Mouse (Mus musculus): ENCODE data around the gene Mad1l1. TPM values are rescaled to one million over a fixed set of nuclear protein-coding genes. Genes with fewer than 3 reads are reported as not detected.

The Mad1l1 gene
- polyA plus RNA-seq, 1 experiment from 2014 or later: 57.9 TPM

DNA sequence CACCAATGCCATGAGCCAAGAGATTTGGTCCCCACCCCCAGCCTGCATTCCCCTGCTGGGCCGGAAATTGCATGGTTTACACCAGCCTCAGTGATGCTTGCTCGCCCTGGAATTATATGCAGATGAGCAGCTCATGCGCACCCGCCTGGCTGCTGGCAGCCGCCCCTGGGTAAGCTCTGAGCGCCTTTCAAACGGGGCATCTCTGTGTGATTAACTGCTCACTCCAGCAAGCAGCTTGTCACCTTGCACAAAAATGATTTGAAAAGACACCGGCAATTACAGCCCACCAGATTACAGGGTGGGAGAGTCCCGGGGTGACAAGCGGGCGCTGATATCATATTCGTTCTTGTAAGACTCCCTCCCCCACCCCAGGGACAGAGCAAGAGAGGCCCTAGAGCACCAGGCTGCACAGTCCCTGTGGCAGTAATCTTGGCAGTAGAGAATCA, 247.7 kb downstream of the Mad1l1 start:
- Histone ChIP-seq H3K4me1 (peaks cover 14% of the 10 kb centered on the region), H3K4me3 (no peak overlapping the region), H3K27me3 (ENCODE audit: low read depth, poor library complexity, severe bottlenecking) (no peaks in the 10 kb centered on the region), H3K27ac (replicated peaks) (peak overlapping the region; percentile 4; the same call in 1 of the 2 replicates), H3K9me3 (replicated peaks) (no peaks in the 10 kb centered on the region), H3K36me3 (peaks cover 11% of the 10 kb centered on the region; the same call in 1 of the 2 replicates)
- WGBS: 51% methylated on average over 12 of the region's 12 CpGs
- no peak for DNase-seq (ENCODE audit: low spot score)

DNA sequence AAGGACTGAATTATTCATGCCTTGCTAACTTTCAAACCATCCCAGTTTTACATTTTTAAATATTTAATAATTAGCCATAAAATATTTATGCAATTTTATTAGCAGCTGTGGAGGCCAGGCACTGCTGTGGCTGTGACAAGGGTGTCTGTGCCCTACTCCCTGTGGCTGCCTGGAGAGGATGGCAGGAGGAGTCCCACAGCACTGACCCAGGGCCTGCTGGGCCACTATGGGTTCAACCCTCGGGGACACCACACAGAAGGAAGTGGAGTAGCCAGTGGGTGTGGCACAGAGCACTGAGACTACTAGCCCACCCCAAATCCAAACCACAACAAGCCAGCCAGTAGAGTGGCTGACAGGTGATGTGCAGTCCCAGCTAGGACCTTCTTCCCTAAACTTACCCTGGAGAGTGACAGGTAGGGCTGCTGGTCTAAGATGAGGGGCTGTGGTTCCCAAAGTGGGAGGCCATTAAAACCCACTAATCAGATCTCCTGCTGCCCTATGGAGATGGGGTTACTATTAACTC, 248.1 kb downstream of the Mad1l1 start:
- no peaks in the 10 kb centered on the region for H3K9me3 ChIP-seq (replicated peaks)
- 0 out of 2 replicates have a peak overlapping the region, but pooled peaks have one; percentile 4 for H3K27ac ChIP-seq (replicated peaks)
- H3K4me3 ChIP-seq: no peak overlapping the region
- no peaks in the 10 kb centered on the region for H3K27me3 ChIP-seq (ENCODE audit: low read depth, poor library complexity, severe bottlenecking)
- peaks cover 9% of the 10 kb centered on the region; the same call in 1 of the 2 replicates for H3K36me3 ChIP-seq
- DNase-seq (ENCODE audit: low spot score): no peak
- WGBS: 46% methylated on average over 1 of the region's 1 CpGs
- peaks cover 14% of the 10 kb centered on the region for H3K4me1 ChIP-seq

DNA sequence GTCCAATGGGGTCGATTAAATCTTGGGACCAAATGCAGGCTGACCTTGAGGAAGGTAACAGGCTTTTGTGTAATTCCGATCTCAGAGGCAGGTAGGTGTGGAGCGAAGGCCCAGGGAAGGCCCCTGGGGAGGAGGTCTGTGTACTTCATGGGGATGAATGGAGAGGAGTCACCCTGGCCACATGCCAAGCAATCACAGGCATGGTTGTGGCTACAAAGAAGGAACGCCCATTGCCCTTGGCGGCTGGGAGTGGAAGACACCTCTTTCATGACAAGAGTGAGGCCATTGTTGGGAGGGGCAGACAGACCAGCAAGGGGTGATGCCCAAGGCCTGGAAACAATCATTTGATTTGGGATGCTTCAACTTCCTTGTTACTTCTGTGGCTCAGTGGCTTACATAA, 252.8 kb downstream of the Mad1l1 start:
- H3K4me1 ChIP-seq: peaks cover 3% of the 10 kb centered on the region; the same call in 1 of the 2 replicates
- WGBS: 91% methylated on average over 5 of the region's 5 CpGs
- H3K27ac ChIP-seq (replicated peaks): no peak overlapping the region
- peaks cover 23% of the 10 kb centered on the region for H3K36me3 ChIP-seq
- no peaks in the 10 kb centered on the region for H3K9me3 ChIP-seq (replicated peaks)
- H3K4me3 ChIP-seq: no peak overlapping the region
- no peaks in the 10 kb centered on the region for H3K27me3 ChIP-seq (ENCODE audit: low read depth, poor library complexity, severe bottlenecking)
- DNase-seq (ENCODE audit: low spot score): no peak

DNA sequence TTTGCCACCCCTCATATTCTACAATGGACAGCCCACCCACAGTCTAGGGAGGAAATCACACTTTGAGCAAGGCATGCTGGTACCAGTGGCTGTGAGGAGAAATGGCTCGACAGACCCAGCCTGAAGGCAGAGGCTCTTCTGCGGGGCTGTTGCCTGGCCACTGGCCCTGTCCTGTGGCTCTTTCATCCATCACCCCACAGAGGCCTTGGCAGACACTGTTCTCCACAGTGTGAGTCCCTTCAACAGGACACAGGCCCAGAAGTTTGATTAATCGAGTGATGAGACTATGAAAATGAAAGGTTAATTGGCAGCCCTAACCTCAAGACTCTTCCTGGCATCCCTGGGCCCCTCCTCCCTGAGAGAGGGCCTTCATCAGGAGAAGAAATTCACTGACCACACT, 253.3 kb downstream of the Mad1l1 start:
- H3K36me3 ChIP-seq: peaks cover 27% of the 10 kb centered on the region
- H3K4me1 ChIP-seq: no peaks in the 10 kb centered on the region
- H3K4me3 ChIP-seq: no peak overlapping the region
- H3K27ac ChIP-seq (replicated peaks): no peak overlapping the region
- 86% methylated on average over 3 of the region's 3 CpGs for WGBS
- H3K9me3 ChIP-seq (replicated peaks): no peaks in the 10 kb centered on the region
- H3K27me3 ChIP-seq (ENCODE audit: low read depth, poor library complexity, severe bottlenecking): no peaks in the 10 kb centered on the region
- DNase-seq (ENCODE audit: low spot score): no peak

DNA sequence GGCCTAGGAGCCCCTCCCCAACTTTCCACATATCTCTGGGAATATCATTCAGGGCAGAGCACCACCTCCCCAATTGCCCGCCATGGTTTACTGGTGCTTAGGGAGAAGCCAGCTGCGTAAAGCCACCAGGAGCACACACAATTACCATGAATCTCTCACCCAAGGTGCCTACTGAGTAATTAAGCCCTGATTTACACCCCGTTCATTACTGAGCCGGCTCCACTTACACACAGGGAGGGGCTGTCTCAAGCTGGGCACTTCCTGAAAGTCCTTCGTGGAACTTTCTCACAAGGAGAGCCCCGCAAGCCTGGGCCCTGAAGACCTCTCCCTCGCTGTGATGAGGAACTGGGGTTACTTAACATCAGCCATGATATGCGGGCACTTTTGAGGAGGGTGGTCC, 254.6 kb downstream of the Mad1l1 start:
- DNase-seq (ENCODE audit: low spot score): no peak
- 81% methylated on average over 8 of the region's 8 CpGs for WGBS

DNA sequence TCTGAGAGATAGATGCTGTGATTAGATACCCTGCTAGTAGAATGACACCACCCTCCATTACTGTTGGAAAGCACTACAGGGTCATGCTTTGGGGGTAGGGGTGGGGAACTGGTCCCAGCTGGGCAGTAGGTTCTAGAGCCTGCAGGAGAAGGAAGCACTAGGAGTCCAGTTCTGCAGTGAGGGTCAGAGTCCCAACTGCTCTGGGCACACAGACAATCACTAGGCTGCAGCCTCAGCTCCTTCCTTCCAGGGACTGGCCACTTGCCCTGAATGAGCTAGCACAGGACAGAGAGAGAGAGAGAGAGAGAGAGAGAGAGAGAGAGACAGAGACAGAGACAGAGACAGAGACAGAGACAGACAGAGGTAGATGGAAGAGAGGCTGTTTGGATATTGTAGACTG, 255.1 kb downstream of the Mad1l1 start:
- no peaks in the 10 kb centered on the region for H3K4me1 ChIP-seq
- H3K27me3 ChIP-seq (ENCODE audit: low read depth, poor library complexity, severe bottlenecking): no peaks in the 10 kb centered on the region
- no peaks in the 10 kb centered on the region for H3K9me3 ChIP-seq (replicated peaks)
- no peak for DNase-seq (ENCODE audit: low spot score)
- H3K4me3 ChIP-seq: no peak overlapping the region
- H3K36me3 ChIP-seq: peaks cover 27% of the 10 kb centered on the region
- H3K27ac ChIP-seq (replicated peaks): no peak overlapping the region

More for the DNA sequence above, 254.6 kb downstream of the Mad1l1 start:
- no peaks in the 10 kb centered on the region for H3K4me1 ChIP-seq
- no peak overlapping the region for H3K27ac ChIP-seq (replicated peaks)
- H3K27me3 ChIP-seq (ENCODE audit: low read depth, poor library complexity, severe bottlenecking): no peaks in the 10 kb centered on the region
- H3K9me3 ChIP-seq (replicated peaks): no peaks in the 10 kb centered on the region
- H3K4me3 ChIP-seq: no peak overlapping the region
- peaks cover 27% of the 10 kb centered on the region for H3K36me3 ChIP-seq

DNA sequence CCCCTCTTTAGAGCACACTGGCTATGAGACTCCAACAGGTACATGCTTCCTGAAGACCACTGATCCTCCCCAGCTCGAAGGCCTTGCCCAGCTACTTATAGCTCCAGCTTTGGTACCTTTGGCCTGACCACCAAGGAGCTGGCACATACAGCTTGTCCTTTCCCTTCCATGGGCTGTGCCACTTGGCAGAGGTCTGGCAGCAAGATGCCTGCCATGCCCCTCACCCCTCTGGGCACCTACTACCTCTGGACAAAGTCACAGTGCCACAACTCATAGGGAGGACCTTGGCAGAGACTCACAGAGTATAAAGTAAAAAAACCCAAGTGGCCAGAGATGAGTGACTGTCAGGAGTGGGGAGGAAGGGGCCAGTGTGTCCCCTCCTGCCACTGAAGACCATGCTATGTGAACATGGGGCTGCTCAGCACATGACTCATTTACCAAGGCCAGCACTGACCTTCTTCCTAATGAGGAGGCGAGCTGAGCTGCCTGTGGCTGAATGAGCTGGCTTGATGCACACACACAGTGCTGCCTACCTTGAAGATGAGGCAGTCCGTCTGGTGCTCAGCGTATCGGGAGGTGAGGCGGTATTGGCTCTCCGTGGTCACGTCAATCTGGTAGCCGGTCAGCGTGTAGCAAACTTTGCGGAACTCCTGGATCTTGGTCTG, 255.9 kb downstream of the Mad1l1 start:
- DNase-seq (ENCODE audit: low spot score): no peak
- Histone ChIP-seq H3K27ac (replicated peaks) (no peak overlapping the region), H3K4me3 (no peak overlapping the region), H3K36me3 (peaks cover 27% of the 10 kb centered on the region), H3K4me1 (no peaks in the 10 kb centered on the region), H3K9me3 (replicated peaks) (no peaks in the 10 kb centered on the region), H3K27me3 (ENCODE audit: low read depth, poor library complexity, severe bottlenecking) (no peaks in the 10 kb centered on the region)
- 96% methylated on average over 11 of the region's 11 CpGs for WGBS

DNA sequence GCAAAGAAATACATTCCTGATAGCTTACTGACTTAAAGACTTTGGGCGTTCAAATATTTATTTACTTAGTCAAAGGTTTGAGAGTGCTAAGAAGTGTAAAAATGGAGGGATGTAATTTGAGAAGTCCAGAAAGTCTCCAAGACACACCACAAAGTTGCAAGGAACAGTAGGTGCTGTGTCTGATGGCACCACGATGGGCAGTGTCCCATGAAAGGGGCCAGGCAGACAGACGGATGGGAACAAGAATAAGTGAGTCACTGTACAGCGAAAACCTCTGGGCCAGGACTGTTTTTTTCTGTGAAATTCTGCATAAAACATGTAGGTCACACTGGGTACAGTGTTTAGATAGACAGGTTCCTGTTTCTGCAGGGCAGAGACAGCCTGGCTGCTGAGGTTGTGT, 256.8 kb downstream of the Mad1l1 start:
- 84% methylated on average over 4 of the region's 4 CpGs for WGBS

DNA sequence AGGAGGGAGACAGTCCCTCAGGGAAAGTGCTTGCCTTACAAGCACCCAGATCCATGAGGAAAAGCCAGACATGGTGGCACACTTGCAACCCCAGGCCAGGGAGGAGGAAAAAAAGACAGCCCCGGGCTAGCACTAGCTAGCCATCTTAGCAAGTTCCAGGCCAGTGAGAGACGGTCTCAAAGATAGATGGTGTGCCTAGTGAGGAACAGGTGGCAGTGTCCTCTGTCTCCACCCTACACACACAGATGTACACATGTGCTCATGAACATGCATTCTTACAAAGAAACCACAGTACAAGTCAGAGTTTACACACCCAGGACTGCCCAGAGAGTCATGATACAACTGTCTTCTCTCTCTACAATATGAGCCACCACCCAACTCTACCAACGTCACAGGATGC, 258.5 kb downstream of the Mad1l1 start:
- Histone ChIP-seq H3K4me1 (no peaks in the 10 kb centered on the region), H3K27me3 (ENCODE audit: low read depth, poor library complexity, severe bottlenecking) (no peaks in the 10 kb centered on the region), H3K27ac (replicated peaks) (no peak overlapping the region), H3K4me3 (no peak overlapping the region), H3K36me3 (peaks cover 27% of the 10 kb centered on the region), H3K9me3 (replicated peaks) (no peaks in the 10 kb centered on the region)
- no peak for DNase-seq (ENCODE audit: low spot score)
- WGBS: 88% methylated on average over 3 of the region's 3 CpGs

More for the DNA sequence above, 256.8 kb downstream of the Mad1l1 start:
- Histone ChIP-seq H3K27me3 (ENCODE audit: low read depth, poor library complexity, severe bottlenecking) (no peaks in the 10 kb centered on the region), H3K9me3 (replicated peaks) (no peaks in the 10 kb centered on the region), H3K4me3 (no peak overlapping the region), H3K27ac (replicated peaks) (no peak overlapping the region), H3K36me3 (peaks cover 27% of the 10 kb centered on the region), H3K4me1 (no peaks in the 10 kb centered on the region)
- no peak for DNase-seq (ENCODE audit: low spot score)

DNA sequence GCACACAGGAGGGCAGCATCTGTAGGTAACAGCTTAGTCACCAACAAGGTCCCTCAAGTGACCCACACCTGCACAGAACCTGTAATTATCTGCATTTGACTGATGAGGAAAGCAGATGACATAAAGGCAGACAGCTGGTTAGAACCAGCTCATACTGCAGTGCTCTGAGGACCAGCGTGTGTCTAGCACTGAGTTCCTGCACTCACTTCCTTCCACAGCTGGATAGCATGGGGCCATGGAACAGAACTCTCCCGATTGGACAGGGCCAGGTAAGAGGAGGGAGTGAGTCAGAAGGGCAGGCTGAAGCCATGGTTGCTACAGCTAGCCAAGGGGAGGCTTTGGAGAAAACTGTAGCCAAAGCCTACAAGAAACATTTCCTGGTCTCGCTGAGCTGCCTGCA, 259.0 kb downstream of the Mad1l1 start:
- Histone ChIP-seq H3K9me3 (replicated peaks) (no peaks in the 10 kb centered on the region), H3K27ac (replicated peaks) (no peak overlapping the region), H3K27me3 (ENCODE audit: low read depth, poor library complexity, severe bottlenecking) (no peaks in the 10 kb centered on the region), H3K36me3 (peaks cover 27% of the 10 kb centered on the region), H3K4me1 (no peaks in the 10 kb centered on the region), H3K4me3 (no peak overlapping the region)
- 75% methylated on average over 3 of the region's 3 CpGs for WGBS
- no peak for DNase-seq (ENCODE audit: low spot score)

DNA sequence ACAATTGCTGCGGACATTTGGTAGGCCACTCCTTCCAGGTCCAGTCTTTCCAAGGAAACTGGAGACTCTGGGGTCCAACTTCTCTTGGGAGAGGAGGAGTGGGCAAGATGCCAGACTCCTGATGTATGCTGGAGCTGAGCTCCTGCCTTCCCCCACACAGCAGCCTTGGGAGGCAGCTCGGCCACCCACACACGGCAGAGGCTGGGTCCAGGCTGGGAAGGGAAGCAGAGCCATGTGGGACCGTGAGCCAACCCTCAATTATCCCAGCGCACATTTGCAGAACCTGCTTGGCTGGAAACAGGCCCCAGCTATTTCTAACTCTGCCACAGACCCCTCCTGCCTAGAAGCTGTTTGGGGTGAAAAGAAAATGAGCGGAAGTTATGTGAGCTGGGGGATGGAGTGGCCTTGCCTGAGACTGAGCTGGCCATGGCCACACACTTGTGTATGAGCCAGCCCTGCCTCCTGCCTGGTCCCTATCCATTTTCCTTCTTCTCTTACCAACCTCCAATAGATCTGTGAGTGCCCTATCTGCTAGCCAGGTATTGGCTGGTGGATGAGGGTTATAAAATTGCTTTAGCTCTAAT, 260.0 kb downstream of the Mad1l1 start:
- H3K4me3 ChIP-seq: no peak overlapping the region
- peaks cover 27% of the 10 kb centered on the region for H3K36me3 ChIP-seq
- no peak overlapping the region for H3K27ac ChIP-seq (replicated peaks)
- no peaks in the 10 kb centered on the region for H3K4me1 ChIP-seq
- no peak for DNase-seq (ENCODE audit: low spot score)
- no peaks in the 10 kb centered on the region for H3K9me3 ChIP-seq (replicated peaks)
- H3K27me3 ChIP-seq (ENCODE audit: low read depth, poor library complexity, severe bottlenecking): no peaks in the 10 kb centered on the region
- 88% methylated on average over 6 of the region's 6 CpGs for WGBS

DNA sequence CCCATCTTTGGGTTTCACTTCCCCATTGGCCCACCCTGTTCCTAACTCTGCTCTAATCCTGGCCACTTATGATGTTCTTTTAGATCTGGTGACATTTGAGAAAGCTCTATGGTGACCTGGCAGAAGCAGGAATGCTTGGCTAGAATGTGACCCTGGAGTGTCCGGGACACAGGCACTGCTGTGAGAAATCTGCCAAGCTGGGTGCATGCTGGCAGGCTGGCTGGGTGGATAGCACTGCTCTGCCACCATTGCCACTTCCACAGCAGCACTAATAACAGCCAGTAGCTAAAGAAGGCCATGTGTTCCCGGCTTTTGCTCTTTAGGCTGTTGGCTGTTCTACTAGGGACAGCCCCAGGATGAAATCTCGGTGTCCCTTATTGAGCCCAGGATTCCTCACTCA, 265.1 kb downstream of the Mad1l1 start:
- no peak for DNase-seq (ENCODE audit: low spot score)
- Histone ChIP-seq H3K4me1 (no peaks in the 10 kb centered on the region), H3K27ac (replicated peaks) (0 out of 2 replicates have a peak overlapping the region, but pooled peaks have one; percentile 7), H3K9me3 (replicated peaks) (no peaks in the 10 kb centered on the region), H3K27me3 (ENCODE audit: low read depth, poor library complexity, severe bottlenecking) (no peaks in the 10 kb centered on the region), H3K4me3 (no peak overlapping the region), H3K36me3 (no peaks in the 10 kb centered on the region)
- 84% methylated on average over 3 of the region's 3 CpGs for WGBS

DNA sequence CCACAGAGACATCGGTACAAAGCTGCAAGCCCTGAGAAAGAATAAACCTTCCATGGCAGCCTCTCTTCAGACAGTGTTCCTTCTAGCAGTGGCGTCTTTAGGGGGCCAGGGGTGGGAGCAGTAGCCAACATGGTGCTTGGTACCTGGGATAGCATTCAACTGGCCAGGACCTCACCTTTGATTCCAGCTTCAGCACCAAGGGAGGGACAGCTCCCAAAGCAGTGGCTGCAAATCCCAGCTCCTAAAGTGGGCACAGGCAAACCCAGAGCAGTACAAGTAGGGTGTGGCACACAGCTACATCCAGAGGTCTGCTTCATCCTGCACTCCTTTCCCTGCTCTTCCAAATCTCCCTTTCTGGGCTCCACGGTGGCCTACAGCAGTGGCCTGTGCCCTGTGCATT, 265.9 kb downstream of the Mad1l1 start:
- Histone ChIP-seq H3K9me3 (replicated peaks) (no peaks in the 10 kb centered on the region), H3K36me3 (no peaks in the 10 kb centered on the region), H3K27ac (replicated peaks) (no peak overlapping the region), H3K4me1 (no peaks in the 10 kb centered on the region), H3K4me3 (no peak overlapping the region), H3K27me3 (ENCODE audit: low read depth, poor library complexity, severe bottlenecking) (no peaks in the 10 kb centered on the region)
- DNase-seq (ENCODE audit: low spot score): no peak
- 78% methylated on average over 3 of the region's 3 CpGs for WGBS
